Mouse (Mus musculus) hindbrain, embryonic 16.5 days (tissue): ENCODE measurements around the gene Mob3b. TPM values are rescaled to one million over a fixed set of nuclear protein-coding genes. Genes with fewer than 3 reads are reported as not detected.

Source experiments
- ATAC-seq: fragments of 200-750 bp; cut with Nextera tagmentation; 2 replicates; pipeline ENCODE4 v1.8.0; 2017; ENCODE audit warnings: moderate TSS enrichment, moderate library complexity
- H3K27ac ChIP-seq: fragments of 300-500 bp; sonication (generic); 2 replicates; pipeline ENCODE4 v1.5.1; 2014; ENCODE audit warnings: low read depth, mild to moderate bottlenecking, control low read depth, low read length, moderate library complexity
- H3K27me3 ChIP-seq: fragments of 300-500 bp; sonication (generic); replicated peaks from 2 replicates; pipeline ENCODE4 v1.6.1; 2014; ENCODE audit warnings: low read length; ENCODE audit not compliant: control insufficient read depth, insufficient read depth
- H3K36me3 ChIP-seq: fragments of 300-500 bp; sonication (generic); 2 replicates; pipeline ENCODE4 v1.6.1; 2014; ENCODE audit warnings: mild to moderate bottlenecking, low read length, moderate library complexity, mixed read lengths; ENCODE audit not compliant: control insufficient read depth, insufficient read depth
- H3K4me1 ChIP-seq: fragments of 300-500 bp; sonication (generic); 2 replicates; pipeline ENCODE4 v1.6.1; 2014; ENCODE audit warnings: low read depth, low read length; ENCODE audit not compliant: control insufficient read depth, insufficient read depth
- H3K4me2 ChIP-seq: fragments of 300-500 bp; sonication (generic); 2 replicates; pipeline ENCODE4 v1.6.1; 2014; ENCODE audit warnings: mild to moderate bottlenecking, low read length, control low read depth, moderate library complexity
- H3K4me3 ChIP-seq: fragments of 300-500 bp; sonication (generic); 2 replicates; pipeline ENCODE4 v1.5.1; 2014; ENCODE audit warnings: mild to moderate bottlenecking, low read length, control low read depth, moderate library complexity
- H3K9ac ChIP-seq: fragments of 300-500 bp; sonication (generic); 2 replicates; pipeline ENCODE4 v1.6.1; 2014; ENCODE audit warnings: low read depth, mild to moderate bottlenecking, control low read depth, low read length, moderate library complexity
- H3K9me3 ChIP-seq: fragments of 300-500 bp; sonication (generic); 2 replicates; pipeline ENCODE4 v1.6.1; 2014; ENCODE audit warnings: mild to moderate bottlenecking, low read length, moderate library complexity; ENCODE audit not compliant: control insufficient read depth
- WGBS: fragments of 180-500 bp; shearing (Covaris S2); extraction: QIAGEN DNeasy Blood & Tissue Kit; methylation state at CpG from one replicate; pipeline ENCODE4 v1.1.7; 2014; 5-methylcytosine and 5-hydroxymethylcytosine counted together
- polyA plus RNA-seq: library from polyadenylated mRNA; unstranded; fragments of >200 nt; fragmentation: Nextera tagmentation; extraction: Ambion mirVana; gene quantifications from 2 replicates; pipeline ENCODE4 v1.2.1, GENCODE M21; 2015

The Mob3b gene
- polyA plus RNA-seq, 1 experiment from 2014 or later: 3.9 TPM

- Histone ChIP-seq H3K4me2 (no peak overlapping the region), H3K9me3 (no peaks in the 10 kb centered on the region), H3K9ac (no peak overlapping the region), H3K27me3 (no peaks in the 10 kb centered on the region), H3K4me1 (peaks cover 4% of the 10 kb centered on the region), H3K36me3 (no peaks in the 10 kb centered on the region), H3K27ac (no peak overlapping the region), H3K4me3 (no peak overlapping the region)
- 51% methylated on average over 8 of the region's 8 CpGs for WGBS
- ATAC-seq: peak; percentile 35; the same call in 1 of the 2 replicates
Observed at GRCm38 (mm10) chr4:34981301-34982172, 175.7 kb downstream of the Mob3b start.

- WGBS: 36% methylated on average over 8 of the region's 8 CpGs
- Histone ChIP-seq H3K27me3 (no peaks in the 10 kb centered on the region), H3K36me3 (no peaks in the 10 kb centered on the region), H3K4me3 (no peak overlapping the region), H3K4me1 (peaks cover 4% of the 10 kb centered on the region), H3K9ac (no peak overlapping the region), H3K4me2 (no peak overlapping the region), H3K9me3 (no peaks in the 10 kb centered on the region), H3K27ac (no peak overlapping the region)
- peak; percentile 69 for ATAC-seq
Observed at GRCm38 (mm10) chr4:34980461-34981039, 176.7 kb downstream of the Mob3b start.

- Histone ChIP-seq H3K4me2 (no peak overlapping the region), H3K27me3 (no peaks in the 10 kb centered on the region), H3K4me1 (peaks cover 4% of the 10 kb centered on the region), H3K4me3 (no peak overlapping the region), H3K36me3 (no peaks in the 10 kb centered on the region), H3K9me3 (no peaks in the 10 kb centered on the region), H3K9ac (no peak overlapping the region), H3K27ac (no peak overlapping the region)
- WGBS: 91% methylated on average over 4 of the region's 4 CpGs
- no peak for ATAC-seq
Observed at GRCm38 (mm10) chr4:34976916-34977702, 180.2 kb downstream of the Mob3b start.

GRCm38 (mm10) chr4:34976331-34976778 lies 180.9 kb downstream of the Mob3b start:
- H3K27me3 ChIP-seq: no peaks in the 10 kb centered on the region
- no peaks in the 10 kb centered on the region for H3K9me3 ChIP-seq
- H3K9ac ChIP-seq: no peak overlapping the region
- 73% methylated on average over 13 of the region's 13 CpGs for WGBS
- H3K4me1 ChIP-seq: peaks cover 2% of the 10 kb centered on the region
- H3K27ac ChIP-seq: no peak overlapping the region; the same call in 1 of the 2 replicates
- peak overlapping the region; percentile 7; the same call in 1 of the 2 replicates for H3K4me2 ChIP-seq
- H3K36me3 ChIP-seq: no peaks in the 10 kb centered on the region
- H3K4me3 ChIP-seq: no peak overlapping the region
- ATAC-seq: peak; percentile 65

- no peak overlapping the region for H3K4me2 ChIP-seq
- no peak overlapping the region for H3K9ac ChIP-seq
- H3K4me1 ChIP-seq: no peaks in the 10 kb centered on the region
- 88% methylated on average over 5 of the region's 5 CpGs for WGBS
- ATAC-seq: no peak
- no peaks in the 10 kb centered on the region for H3K27me3 ChIP-seq
- H3K36me3 ChIP-seq: no peaks in the 10 kb centered on the region
- H3K4me3 ChIP-seq: no peak overlapping the region
- no peaks in the 10 kb centered on the region for H3K9me3 ChIP-seq
- no peak overlapping the region for H3K27ac ChIP-seq
Observed at GRCm38 (mm10) chr4:34974795-34975194, 182.5 kb downstream of the Mob3b start.

- WGBS: 92% methylated on average over 6 of the region's 6 CpGs
- no peaks in the 10 kb centered on the region for H3K36me3 ChIP-seq
- no peaks in the 10 kb centered on the region for H3K9me3 ChIP-seq
- no peak for ATAC-seq
- no peak overlapping the region for H3K9ac ChIP-seq
- no peaks in the 10 kb centered on the region for H3K27me3 ChIP-seq
- no peak overlapping the region for H3K27ac ChIP-seq
- H3K4me1 ChIP-seq: no peaks in the 10 kb centered on the region; the same call in 1 of the 2 replicates
- H3K4me3 ChIP-seq: no peak overlapping the region
- H3K4me2 ChIP-seq: no peak overlapping the region
Observed at GRCm38 (mm10) chr4:34967541-34967940, 189.7 kb downstream of the Mob3b start.

GRCm38 (mm10) chr4:34966336-34966957 lies 190.8 kb downstream of the Mob3b start:
- Histone ChIP-seq H3K4me2 (no peak overlapping the region), H3K9me3 (no peaks in the 10 kb centered on the region), H3K27ac (no peak overlapping the region), H3K4me1 (no peaks in the 10 kb centered on the region; the same call in 1 of the 2 replicates), H3K4me3 (no peak overlapping the region), H3K36me3 (no peaks in the 10 kb centered on the region), H3K27me3 (no peaks in the 10 kb centered on the region), H3K9ac (no peak overlapping the region)
- 70% methylated on average over 8 of the region's 8 CpGs for WGBS
- ATAC-seq: peak; percentile 46

- H3K4me2 ChIP-seq: no peak overlapping the region
- no peaks in the 10 kb centered on the region for H3K27me3 ChIP-seq
- H3K27ac ChIP-seq: no peak overlapping the region
- H3K9ac ChIP-seq: no peak overlapping the region
- H3K9me3 ChIP-seq: no peaks in the 10 kb centered on the region
- H3K36me3 ChIP-seq: no peaks in the 10 kb centered on the region
- 53% methylated on average over 10 of the region's 10 CpGs for WGBS
- ATAC-seq: no peak
- no peaks in the 10 kb centered on the region; the same call in 1 of the 2 replicates for H3K4me1 ChIP-seq
- no peak overlapping the region for H3K4me3 ChIP-seq
Observed at GRCm38 (mm10) chr4:34964906-34965305, 192.4 kb downstream of the Mob3b start.
